Mouse (Mus musculus) 3T3-L1 (cell line): ENCODE data around the gene Olfr338.
"Not testable (repeated sequence)": the region's sequence is repeated elsewhere in the genome, so short reads cannot be mapped to it uniquely, and the experiment has no call there.

ENCODE experiments used
- DNase-seq: peaks from one replicate; pipeline ENCODE4 v3.0.0-alpha.2; 2015; ENCODE audit warnings: low read depth, low spot score

The Olfr338 gene

DNA sequence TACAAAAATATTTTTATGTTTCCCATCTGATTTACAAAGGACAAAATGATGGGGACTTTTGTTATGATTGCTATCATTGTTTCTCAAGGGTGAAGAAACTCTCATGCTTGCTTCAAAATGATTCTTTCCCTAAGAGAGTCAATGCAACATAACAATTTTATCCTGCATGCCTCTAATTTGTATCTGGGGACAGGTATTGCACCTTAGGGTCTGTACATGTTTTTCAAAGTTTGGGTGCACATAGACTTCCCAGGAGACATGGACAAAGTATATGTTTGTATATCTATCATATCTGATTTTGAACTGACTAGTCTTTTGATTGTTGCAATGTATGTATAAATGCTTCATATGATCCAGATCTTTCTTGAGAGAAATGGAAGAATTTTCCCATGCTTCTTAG lies at the start of gene Olfr338:
Olfr338 (plus strand) TSS at position 301 of the 400 bp plus-strand sequence.
- DNase-seq: no peak

- not testable (repeated sequence) for DNase-seq
Measured at GRCm38 (mm10) chr2:36415174-36415573, 41.9 kb downstream of the Olfr338 start.

DNA sequence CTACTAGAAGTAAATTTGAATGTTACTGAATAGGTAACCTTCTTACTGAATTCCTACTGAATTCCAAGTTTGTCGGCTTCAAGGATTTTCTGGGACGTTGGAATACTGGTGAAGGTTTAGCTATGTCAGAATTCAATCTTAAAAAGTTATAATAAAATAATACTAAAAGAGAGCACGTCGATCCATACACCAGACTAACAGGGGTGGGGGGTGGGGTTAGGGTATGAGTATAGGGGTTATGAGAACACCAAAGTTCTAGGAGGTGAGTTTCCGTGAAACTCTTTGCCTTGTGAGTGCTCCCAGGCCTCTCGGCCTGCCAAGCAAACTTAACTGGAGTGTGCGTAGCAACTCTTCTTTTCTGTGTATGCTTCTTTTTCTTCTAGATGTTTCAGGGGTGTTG lies 42.3 kb downstream of the Olfr338 start:
- DNase-seq: not testable (repeated sequence)

DNA sequence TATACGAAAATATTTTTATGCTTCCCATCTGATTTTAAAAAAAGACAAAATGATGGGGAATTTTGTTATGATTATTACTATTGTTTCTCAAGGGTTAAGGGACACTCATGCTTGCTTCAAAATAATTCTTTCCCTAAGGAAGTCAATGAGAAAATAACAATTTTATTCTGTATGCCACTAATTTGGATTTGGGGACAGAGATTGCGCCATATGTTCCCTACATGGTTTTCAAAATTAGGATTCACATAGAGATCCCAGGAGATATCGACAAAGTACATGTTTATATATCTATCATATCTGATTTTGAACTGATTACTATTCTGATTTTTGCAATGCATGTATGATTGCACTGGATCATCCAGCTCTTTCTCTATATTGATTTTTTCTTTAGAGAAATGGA lies 45.3 kb downstream of the Olfr338 start, which contains the start of gene Olfr339:
Olfr339 (plus strand) TSS at position 301 of the 400 bp plus-strand sequence.
- no peak for DNase-seq
